Mouse (Mus musculus) midbrain, embryonic 15.5 days (tissue): ENCODE results near the gene 2010111I01Rik. TPM values are rescaled to one million over a fixed set of nuclear protein-coding genes. Genes with fewer than 3 reads are reported as not detected.

ENCODE experiments used
- ATAC-seq: fragments of 200-750 bp; cut with Nextera tagmentation; replicated peaks from 2 replicates; pipeline ENCODE4 v1.8.0; 2017; ENCODE audit warnings: moderate TSS enrichment
- H3K27ac ChIP-seq: fragments of 300-500 bp; sonication (generic); 2 replicates; pipeline ENCODE4 v1.5.1; 2015; ENCODE audit warnings: mild to moderate bottlenecking, inconsistent platforms
- H3K27me3 ChIP-seq: fragments of 300-500 bp; sonication (generic); replicated peaks from 2 replicates; pipeline ENCODE4 v1.6.1; 2015; ENCODE audit warnings: inconsistent platforms
- H3K36me3 ChIP-seq: fragments of 300-500 bp; sonication (generic); replicated peaks from 2 replicates; pipeline ENCODE4 v1.6.1; 2015; ENCODE audit warnings: inconsistent platforms
- H3K4me1 ChIP-seq: fragments of 300-500 bp; sonication (generic); 2 replicates; pipeline ENCODE4 v1.6.1; 2015; ENCODE audit warnings: inconsistent platforms
- H3K4me2 ChIP-seq: fragments of 300-500 bp; sonication (generic); 2 replicates; pipeline ENCODE4 v1.6.1; 2015; ENCODE audit warnings: inconsistent platforms, mild to moderate bottlenecking, moderate library complexity
- H3K4me3 ChIP-seq: fragments of 300-500 bp; sonication (generic); 2 replicates; pipeline ENCODE4 v1.5.1; 2015; ENCODE audit warnings: mild to moderate bottlenecking, inconsistent platforms
- H3K9ac ChIP-seq: fragments of 300-500 bp; sonication (generic); 2 replicates; pipeline ENCODE4 v1.6.1; 2015; ENCODE audit warnings: mild to moderate bottlenecking, inconsistent platforms
- H3K9me3 ChIP-seq: fragments of 300-500 bp; sonication (generic); 2 replicates; pipeline ENCODE4 v1.6.1; 2016; ENCODE audit warnings: inconsistent platforms
- WGBS: fragments of 180-500 bp; shearing (Covaris S2); methylation state at CpG from one replicate; pipeline ENCODE4 v1.1.7; 2015; ENCODE audit warnings: mixed read lengths; 5-methylcytosine and 5-hydroxymethylcytosine counted together
- polyA plus RNA-seq: library from polyadenylated mRNA; unstranded; fragments of >200 nt; fragmentation: Nextera tagmentation; extraction: Ambion mirVana; gene quantifications from 2 replicates; pipeline ENCODE4 v1.2.1, GENCODE M21; 2015

Gene 2010111I01Rik
- polyA plus RNA-seq, 1 experiment from 2014 or later: 29.0 TPM

GRCm38 (mm10) chr13:63092874-63093273 lies 128.2 kb downstream of the 2010111I01Rik start:
- Histone ChIP-seq H3K4me1 (no peaks in the 10 kb centered on the region; the same call in 1 of the 2 replicates), H3K27ac (no peak overlapping the region), H3K4me3 (no peak overlapping the region), H3K36me3 (no peaks in the 10 kb centered on the region), H3K9me3 (no peaks in the 10 kb centered on the region), H3K9ac (no peak overlapping the region), H3K27me3 (no peaks in the 10 kb centered on the region), H3K4me2 (no peak overlapping the region)
- ATAC-seq: no peak
- 91% methylated on average over 2 of the region's 2 CpGs for WGBS

GRCm38 (mm10) chr13:63093636-63094035 lies 128.9 kb downstream of the 2010111I01Rik start:
- H3K4me2 ChIP-seq: no peak overlapping the region
- no peaks in the 10 kb centered on the region for H3K27me3 ChIP-seq
- no peak overlapping the region for H3K4me3 ChIP-seq
- H3K9ac ChIP-seq: no peak overlapping the region
- ATAC-seq: no peak
- H3K4me1 ChIP-seq: no peaks in the 10 kb centered on the region; the same call in 1 of the 2 replicates
- no peak overlapping the region for H3K27ac ChIP-seq
- 85% methylated on average over 6 of the region's 6 CpGs for WGBS
- no peaks in the 10 kb centered on the region for H3K9me3 ChIP-seq
- H3K36me3 ChIP-seq: no peaks in the 10 kb centered on the region

GRCm38 (mm10) chr13:63094317-63095131 lies 129.8 kb downstream of the 2010111I01Rik start:
- 0 out of 2 replicates have a peak, but pooled peaks have one; percentile 58 for ATAC-seq
- Histone ChIP-seq H3K9me3 (no peaks in the 10 kb centered on the region), H3K4me1 (no peaks in the 10 kb centered on the region; the same call in 1 of the 2 replicates), H3K4me2 (no peak overlapping the region), H3K27ac (no peak overlapping the region), H3K27me3 (no peaks in the 10 kb centered on the region), H3K36me3 (no peaks in the 10 kb centered on the region), H3K4me3 (no peak overlapping the region), H3K9ac (no peak overlapping the region)
- WGBS: 17% methylated on average over 8 of the region's 8 CpGs

- no peaks in the 10 kb centered on the region for H3K9me3 ChIP-seq
- no peak for ATAC-seq
- H3K4me1 ChIP-seq: no peaks in the 10 kb centered on the region; the same call in 1 of the 2 replicates
- H3K36me3 ChIP-seq: no peaks in the 10 kb centered on the region
- H3K27me3 ChIP-seq: no peaks in the 10 kb centered on the region
- no peak overlapping the region for H3K9ac ChIP-seq
- H3K27ac ChIP-seq: no peak overlapping the region
- H3K4me2 ChIP-seq: no peak overlapping the region
- no peak overlapping the region for H3K4me3 ChIP-seq
- 75% methylated on average over 3 of the region's 3 CpGs for WGBS
Measured at GRCm38 (mm10) chr13:63096764-63097163, 132.1 kb downstream of the 2010111I01Rik start.

- Histone ChIP-seq H3K9me3 (no peaks in the 10 kb centered on the region), H3K36me3 (no peaks in the 10 kb centered on the region), H3K27ac (no peak overlapping the region), H3K4me3 (no peak overlapping the region), H3K9ac (no peak overlapping the region), H3K4me1 (no peaks in the 10 kb centered on the region; the same call in 1 of the 2 replicates), H3K27me3 (no peaks in the 10 kb centered on the region), H3K4me2 (no peak overlapping the region)
- ATAC-seq: no peak
- WGBS: 85% methylated on average over 8 of the region's 8 CpGs
Measured at GRCm38 (mm10) chr13:63097440-63097930, 132.8 kb downstream of the 2010111I01Rik start.

- Histone ChIP-seq H3K4me1 (no peaks in the 10 kb centered on the region), H3K4me2 (no peak overlapping the region), H3K9ac (no peak overlapping the region), H3K27me3 (no peaks in the 10 kb centered on the region), H3K9me3 (no peaks in the 10 kb centered on the region), H3K36me3 (no peaks in the 10 kb centered on the region), H3K4me3 (no peak overlapping the region), H3K27ac (no peak overlapping the region)
- 66% methylated on average over 12 of the region's 12 CpGs for WGBS
- ATAC-seq: no peak
Measured at GRCm38 (mm10) chr13:63101761-63102160, 137.1 kb downstream of the 2010111I01Rik start.

GRCm38 (mm10) chr13:63102848-63103585 lies 138.3 kb downstream of the 2010111I01Rik start:
- no peaks in the 10 kb centered on the region for H3K36me3 ChIP-seq
- no peak overlapping the region for H3K9ac ChIP-seq
- no peak overlapping the region for H3K4me3 ChIP-seq
- peak; percentile 64 for ATAC-seq
- WGBS: 50% methylated on average over 8 of the region's 8 CpGs
- H3K27me3 ChIP-seq: no peaks in the 10 kb centered on the region
- no peaks in the 10 kb centered on the region for H3K4me1 ChIP-seq
- no peak overlapping the region for H3K4me2 ChIP-seq
- no peak overlapping the region for H3K27ac ChIP-seq
- no peaks in the 10 kb centered on the region for H3K9me3 ChIP-seq

GRCm38 (mm10) chr13:63106574-63106973 lies 141.9 kb downstream of the 2010111I01Rik start:
- WGBS: 87% methylated on average over 2 of the region's 2 CpGs
- H3K27me3 ChIP-seq: no peaks in the 10 kb centered on the region

GRCm38 (mm10) chr13:63108601-63109000 lies 143.9 kb downstream of the 2010111I01Rik start:
- Histone ChIP-seq H3K9me3 (no peaks in the 10 kb centered on the region), H3K4me1 (peaks cover 4% of the 10 kb centered on the region; the same call in 1 of the 2 replicates), H3K9ac (no peak overlapping the region), H3K4me3 (no peak overlapping the region), H3K27ac (no peak overlapping the region), H3K27me3 (no peaks in the 10 kb centered on the region), H3K36me3 (no peaks in the 10 kb centered on the region), H3K4me2 (no peak overlapping the region)
- no peak for ATAC-seq
- 78% methylated on average over 2 of the region's 2 CpGs for WGBS

More at GRCm38 (mm10) chr13:63106574-63106973, 141.9 kb downstream of the 2010111I01Rik start:
- Histone ChIP-seq H3K4me3 (no peak overlapping the region), H3K9ac (no peak overlapping the region), H3K4me2 (no peak overlapping the region), H3K27ac (no peak overlapping the region), H3K36me3 (no peaks in the 10 kb centered on the region), H3K4me1 (no peaks in the 10 kb centered on the region), H3K9me3 (no peaks in the 10 kb centered on the region)
- ATAC-seq: no peak

- no peaks in the 10 kb centered on the region for H3K36me3 ChIP-seq
- H3K4me3 ChIP-seq: no peak overlapping the region
- H3K27ac ChIP-seq: no peak overlapping the region
- no peaks in the 10 kb centered on the region for H3K9me3 ChIP-seq
- 77% methylated on average over 5 of the region's 5 CpGs for WGBS
- ATAC-seq: no peak
- H3K4me2 ChIP-seq: no peak overlapping the region
- H3K4me1 ChIP-seq: peaks cover 15% of the 10 kb centered on the region
- H3K9ac ChIP-seq: no peak overlapping the region
- H3K27me3 ChIP-seq: no peaks in the 10 kb centered on the region
Measured at GRCm38 (mm10) chr13:63111297-63112042, 146.8 kb downstream of the 2010111I01Rik start.

- Histone ChIP-seq H3K4me2 (no peak overlapping the region), H3K27ac (peak overlapping the region; percentile 59; the same call in 1 of the 2 replicates), H3K9ac (no peak overlapping the region), H3K4me3 (no peak overlapping the region), H3K27me3 (no peaks in the 10 kb centered on the region), H3K4me1 (peaks cover 15% of the 10 kb centered on the region), H3K9me3 (no peaks in the 10 kb centered on the region), H3K36me3 (no peaks in the 10 kb centered on the region)
- 54% methylated on average over 4 of the region's 4 CpGs for WGBS
- ATAC-seq: no peak
Measured at GRCm38 (mm10) chr13:63112043-63112597, 147.4 kb downstream of the 2010111I01Rik start.
